9 mouse cellular contexts compared by ENCODE assay signal in the genomic region with DNA sequence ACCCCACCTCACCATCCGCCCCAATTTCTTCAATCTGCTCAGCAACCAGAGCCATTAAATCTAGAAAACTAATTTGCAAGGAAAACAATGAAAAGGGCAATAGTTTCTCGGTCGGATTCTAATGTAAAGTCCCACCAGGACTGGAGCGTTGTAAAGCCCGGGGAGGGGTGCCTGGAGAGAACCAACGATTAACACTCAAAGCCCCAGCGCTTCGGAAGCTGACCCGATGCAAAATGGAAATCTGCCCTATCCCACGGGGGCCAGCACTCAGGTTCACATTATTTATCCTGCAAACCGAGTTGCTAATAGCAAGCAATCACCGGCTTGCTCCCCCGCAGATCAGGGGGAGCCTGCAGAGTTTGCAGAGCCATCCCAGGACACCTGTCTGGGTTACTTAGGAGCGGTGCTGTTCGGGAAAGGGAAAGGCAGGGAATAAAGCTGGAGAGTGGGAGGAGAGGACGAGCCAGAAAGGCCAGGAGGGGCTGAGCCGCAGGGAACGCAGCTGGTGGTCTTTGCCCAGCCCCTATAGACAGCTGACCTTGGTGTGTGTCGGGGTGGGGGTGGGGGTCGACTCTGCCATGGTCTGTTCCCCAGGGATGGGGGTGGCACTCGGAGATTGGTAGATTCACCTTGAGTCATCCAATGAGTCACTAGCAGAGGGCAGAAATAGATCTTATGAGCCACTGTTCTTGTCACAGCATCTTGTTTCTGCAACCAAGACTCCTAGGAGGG. TPM values are rescaled to one million over a fixed set of nuclear protein-coding genes. Genes with fewer than 3 reads are reported as not detected.
A peak's percentile ranks its signal among the peaks of the same experiment; 100 is the strongest.
DNase-seq lines count a peak whose midpoint lies in the region; ATAC-seq lines count a peak whose summit lies in the region.
"Had no signal": no experiment of that assay in that cellular context is flagged by ENCODE, and none has a peak within 500 bp of the region (broad histone marks: within the 10 kb centered on the region; RNA-seq: fewer than 3 reads in every experiment).

No protein-coding gene starts in this region.

- no peak overlapping the region; the same call in 1 of the 2 replicates for H3K9ac ChIP-seq in kidney, embryonic 16.5 days (replicated peaks; ENCODE audit: low read length)
- H3K9ac ChIP-seq in midbrain, embryonic 12.5 days (replicated peaks) = no peak overlapping the region

- peak overlapping the region; percentile 18; the same call in 1 of the 2 replicates for H3K4me3 ChIP-seq in kidney, embryonic 16.5 days (ENCODE audit: low read length)
- H3K4me3 ChIP-seq in hindbrain, embryonic 10.5 days = peak overlapping the region; percentile 38
- H3K4me3 ChIP-seq in midbrain, embryonic 12.5 days = no peak overlapping the region

- peak overlapping the region; percentile 45 for H3K4me2 ChIP-seq in kidney, embryonic 16.5 days (replicated peaks; ENCODE audit: low read depth, low read length)
- peak overlapping the region; percentile 37 for H3K4me2 ChIP-seq in midbrain, embryonic 12.5 days (replicated peaks)

- no peaks in the 10 kb centered on the region for H3K27me3 ChIP-seq in kidney, embryonic 16.5 days (ENCODE audit: insufficient read depth, low read length)
- peaks cover 22% of the 10 kb centered on the region for H3K27me3 ChIP-seq in hindbrain, embryonic 10.5 days (ENCODE audit: insufficient read depth, poor library complexity, severe bottlenecking)
- H3K27me3 ChIP-seq in midbrain, embryonic 12.5 days = no peaks in the 10 kb centered on the region

- H3K4me1 ChIP-seq in kidney, embryonic 16.5 days (ENCODE audit: insufficient read depth, low read length) = peaks cover 11% of the 10 kb centered on the region
- H3K4me1 ChIP-seq in hindbrain, embryonic 10.5 days (replicated peaks) = peaks cover 27% of the 10 kb centered on the region
- peaks cover 12% of the 10 kb centered on the region for H3K4me1 ChIP-seq in midbrain, embryonic 12.5 days

- DNase-seq in kidney, adult 9 months = no peak
- peak; percentile 52 to 59 for DNase-seq in adrenal gland, postnatal 36 days
- peak; percentile 26 for DNase-seq in hindbrain, embryonic 10.5 days (ENCODE audit: low spot score)
- DNase-seq in adipocyte (ENCODE audit: low spot score) = no peak
- no peak for DNase-seq in ovary, postnatal 36 days (ENCODE audit: low spot score)

- no peaks in the 10 kb centered on the region for H3K9me3 ChIP-seq in kidney, embryonic 16.5 days (ENCODE audit: low read length)
- no peaks in the 10 kb centered on the region for H3K9me3 ChIP-seq in hindbrain, embryonic 10.5 days
- H3K9me3 ChIP-seq in midbrain, embryonic 12.5 days = no peaks in the 10 kb centered on the region

- no peaks in the 10 kb centered on the region for H3K36me3 ChIP-seq in kidney, embryonic 16.5 days (ENCODE audit: insufficient read depth, low read length)
- no peaks in the 10 kb centered on the region for H3K36me3 ChIP-seq in hindbrain, embryonic 10.5 days
- H3K36me3 ChIP-seq in midbrain, embryonic 12.5 days = no peaks in the 10 kb centered on the region

- 2% methylated on average over 21 of the region's 21 CpGs for WGBS in kidney, embryonic 16.5 days
- 4% methylated on average over 21 of the region's 21 CpGs for WGBS in hindbrain, embryonic 10.5 days
- under 1% methylated on average over 21 of the region's 21 CpGs for WGBS in midbrain, embryonic 12.5 days

- ATAC-seq in kidney, embryonic 16.5 days (ENCODE audit: low FRiP score, low TSS enrichment) = peak; percentile 61
- ATAC-seq in midbrain, embryonic 12.5 days (ENCODE audit: low FRiP score, low read depth) = peak; percentile 41; the same call in 1 of the 2 replicates
- ATAC-seq in megakaryocyte-erythroid progenitor cell, adult 5-6 weeks (replicated peaks; ENCODE audit: low FRiP score, low TSS enrichment, poor library complexity, severe bottlenecking) = no peak

- no peak overlapping the region for H3K27ac ChIP-seq in kidney, embryonic 16.5 days (ENCODE audit: low read length)
- peak overlapping the region; percentile 5; the same call in 1 of the 2 replicates for H3K27ac ChIP-seq in hindbrain, embryonic 10.5 days
- peak overlapping the region; percentile 15; the same call in 1 of the 2 replicates for H3K27ac ChIP-seq in midbrain, embryonic 12.5 days (replicated peaks)

RNA-seq across cellular contexts. Expression of gene Atg4a-ps, which starts 37.5 kb away (rescaled TPM):
- polyA plus RNA-seq in kidney, embryonic 16.5 days (2015; fragmentation: Nextera tagmentation; extraction: Ambion mirVana) = 0.15 and 0.39 TPM in 2 replicates
- 1 to 10 TPM in 1 of 2 experiments, not detected in 1; 2.1 TPM for total RNA-seq in adrenal gland, postnatal 36 days (2021)
- polyA plus RNA-seq in hindbrain, embryonic 10.5 days (2016; fragmentation: Nextera tagmentation; extraction: Ambion mirVana) = 0.07 and 0.17 TPM in 2 replicates
- polyA plus RNA-seq in midbrain, embryonic 12.5 days (2016; fragmentation: Nextera tagmentation; extraction: Ambion mirVana) = 0.26 TPM in 1 of 2 replicates, not detected in the other
- not detected in 2 replicates for total RNA-seq in megakaryocyte-erythroid progenitor cell, adult 5-6 weeks (2014; fragmentation: Nextera tagmentation)
- total RNA-seq in megakaryocyte-erythroid progenitor cell, adult 5-6 weeks (2017) = 0.88 and 1.7 TPM in 2 replicates

RNA-seq across cellular contexts. Expression of gene Olfml3, which starts 54.4 kb away (rescaled TPM):
- 62.0 and 63.8 TPM in 2 replicates for polyA plus RNA-seq in kidney, embryonic 16.5 days (2015; fragmentation: Nextera tagmentation; extraction: Ambion mirVana)
- total RNA-seq in adrenal gland, postnatal 36 days (2021) = 10 to 100 TPM; 14.4 to 19.5 TPM
- 10.6 and 11.5 TPM in 2 replicates for polyA plus RNA-seq in hindbrain, embryonic 10.5 days (2016; fragmentation: Nextera tagmentation; extraction: Ambion mirVana)
- 6.6 and 10.7 TPM in 2 replicates for polyA plus RNA-seq in midbrain, embryonic 12.5 days (2016; fragmentation: Nextera tagmentation; extraction: Ambion mirVana)
- not detected in 2 replicates for total RNA-seq in megakaryocyte-erythroid progenitor cell, adult 5-6 weeks (2014; fragmentation: Nextera tagmentation)
- 0.56 TPM in 1 of 2 replicates, not detected in the other for total RNA-seq in megakaryocyte-erythroid progenitor cell, adult 5-6 weeks (2017)

RNA-seq across cellular contexts. Expression of gene Gm10964, which starts 55.8 kb away (rescaled TPM):
- polyA plus RNA-seq in kidney, embryonic 16.5 days (2015; fragmentation: Nextera tagmentation; extraction: Ambion mirVana) = not detected in 2 replicates
- total RNA-seq in adrenal gland, postnatal 36 days (2021) = not detected
- not detected in 2 replicates for polyA plus RNA-seq in hindbrain, embryonic 10.5 days (2016; fragmentation: Nextera tagmentation; extraction: Ambion mirVana)
- polyA plus RNA-seq in midbrain, embryonic 12.5 days (2016; fragmentation: Nextera tagmentation; extraction: Ambion mirVana) = not detected in 2 replicates
- total RNA-seq in megakaryocyte-erythroid progenitor cell, adult 5-6 weeks (2014; fragmentation: Nextera tagmentation) = not detected in 2 replicates
- total RNA-seq in megakaryocyte-erythroid progenitor cell, adult 5-6 weeks (2017) = not detected in 2 replicates
- polyA plus RNA-seq: liver, embryonic 16.5 days had no signal

Comparison
In these comparisons a context has a peak if more than half of its experiments do, and no peak if none do; other contexts are left out.
1. DNase-seq: peak in adrenal gland, postnatal 36 days (2 of 2) and hindbrain, embryonic 10.5 days (single experiment); none in kidney, adult 9 months (single experiment), adipocyte (single experiment) and ovary, postnatal 36 days (single experiment).